Mouse (Mus musculus): ENCODE data around the gene Nr1i2.

- TF ChIP-seq CTCF (IDR thresholded peaks at IDR 0.05; ENCODE audit: low read depth, low read length) (no peak), POLR2A (IDR thresholded peaks at IDR 0.05; ENCODE audit: insufficient read depth, low read length) (no peak), EP300 (IDR thresholded peaks at IDR 0.05; ENCODE audit: insufficient read depth, low read depth, low read length) (no peak)
Observed at GRCm38 (mm10) chr16:38308195-38308594, 13.6 kb upstream of the Nr1i2 start.

Data from ES-Bruce4 (cell line).